In genomic region chr9:108703373-108704110, GRCm38 (mm10) we compare ENCODE assay signal across 8 mouse cellular contexts. TPM values are rescaled to one million over a fixed set of nuclear protein-coding genes. Genes with fewer than 3 reads are reported as not detected.
DNase-seq lines count a peak whose midpoint lies in the region; ATAC-seq and TF ChIP-seq lines count a peak whose summit lies in the region.

No protein-coding gene starts in this region.

- no peak for TF ChIP-seq CTCF in layer of hippocampus, adult 2 months (conservative IDR thresholded peaks at IDR 0.05)
- no peak for TF ChIP-seq CTCF in intestine, postnatal 0 days (IDR thresholded peaks at IDR 0.05; ENCODE audit: low read depth)

- DNase-seq in layer of hippocampus, adult 2 months (ENCODE audit: low spot score in 2 of 2) = no peak
- no peak for DNase-seq in layer of hippocampus, adult 18-20 months (ENCODE audit: low spot score in 2 of 2)
- DNase-seq in adrenal gland, adult 8-10 months = peak; percentile 31
- DNase-seq in heart, adult 8-10 months (ENCODE audit: low spot score) = peak; percentile 67
- DNase-seq in natural killer cell, adult 2 months (ENCODE audit: low spot score in 2 of 2) = no peak
- DNase-seq in retina, embryonic 14.5 days (ENCODE audit: low spot score) = no peak
- no peak for DNase-seq in layer of hippocampus, adult 9-11 months

- H3K4me2 ChIP-seq in intestine, postnatal 0 days (replicated peaks; ENCODE audit: low read depth) = peak overlapping the region; percentile 40; the same call in 1 of the 2 replicates

- peak; percentile 89 for ATAC-seq in intestine, postnatal 0 days

- no peaks in the 10 kb centered on the region for H3K36me3 ChIP-seq in intestine, postnatal 0 days (ENCODE audit: control insufficient read depth, insufficient read depth)

- H3K27me3 ChIP-seq in intestine, postnatal 0 days (replicated peaks; ENCODE audit: control insufficient read depth, insufficient read depth, low read length) = no peaks in the 10 kb centered on the region

- H3K9ac ChIP-seq in intestine, postnatal 0 days (ENCODE audit: low read depth, low read length) = no peak overlapping the region

- no peaks in the 10 kb centered on the region; the same call in 1 of the 2 replicates for H3K4me1 ChIP-seq in intestine, postnatal 0 days (replicated peaks; ENCODE audit: control insufficient read depth, insufficient read depth, low read length)

- H3K27ac ChIP-seq in layer of hippocampus, adult 2 months = peak overlapping the region; percentile 43
- H3K27ac ChIP-seq in intestine, postnatal 0 days (ENCODE audit: low read depth, low read length) = peak overlapping the region; percentile 76

- WGBS in intestine, postnatal 0 days = 14% methylated on average over 12 of the region's 12 CpGs

- H3K9me3 ChIP-seq in intestine, postnatal 0 days (ENCODE audit: control insufficient read depth) = no peaks in the 10 kb centered on the region

- no peak overlapping the region for H3K4me3 ChIP-seq in layer of hippocampus, adult 2 months
- H3K4me3 ChIP-seq in intestine, postnatal 0 days (ENCODE audit: low read depth, low read length) = no peak overlapping the region

RNA-seq across cellular contexts. Expression of gene Prkar2a, which starts 14.4 kb away (rescaled TPM):
- 10 to 100 TPM; 43.4 to 45.5 TPM for total RNA-seq in layer of hippocampus, adult 2 months (2021)
- total RNA-seq in layer of hippocampus, adult 18-20 months (2021) = 10 to 100 TPM; 44.8 to 49.0 TPM
- 10 to 100 TPM; 29.9 to 45.0 (median 33.7) TPM for total RNA-seq in adrenal gland, adult 8-10 months (2022)
- total RNA-seq in heart, adult 8-10 months (2022) = 10 to 100 TPM; 80.5 to 91.0 (median 88.1) TPM
- 28.3 and 31.8 TPM in 2 replicates for polyA plus RNA-seq in intestine, postnatal 0 days (2015; fragmentation: Nextera tagmentation; extraction: Ambion mirVana)

RNA-seq across cellular contexts. Expression of gene Slc25a20, which starts 41.7 kb away (rescaled TPM):
- 10 to 100 TPM; 14.4 to 14.8 TPM for total RNA-seq in layer of hippocampus, adult 2 months (2021)
- total RNA-seq in layer of hippocampus, adult 18-20 months (2021) = 10 to 100 TPM; 14.4 to 16.7 TPM
- total RNA-seq in adrenal gland, adult 8-10 months (2022) = 100 to 1,000 TPM in 1 of 4 experiments, 10 to 100 TPM in 3; 71.4 to 108 (median 90.9) TPM
- total RNA-seq in heart, adult 8-10 months (2022) = 100 to 1,000 TPM; 189 to 257 (median 218) TPM
- 159 TPM in 2 replicates for polyA plus RNA-seq in intestine, postnatal 0 days (2015; fragmentation: Nextera tagmentation; extraction: Ambion mirVana)

RNA-seq across cellular contexts. Expression of gene Arih2, which starts 54.4 kb away (rescaled TPM):
- total RNA-seq in layer of hippocampus, adult 2 months (2021) = 10 to 100 TPM; 50.2 to 57.3 TPM
- 10 to 100 TPM; 48.7 to 59.4 TPM for total RNA-seq in layer of hippocampus, adult 18-20 months (2021)
- 10 to 100 TPM; 53.4 to 73.7 (median 61.0) TPM for total RNA-seq in adrenal gland, adult 8-10 months (2022)
- total RNA-seq in heart, adult 8-10 months (2022) = 10 to 100 TPM; 41.7 to 50.7 (median 49.6) TPM
- 22.6 and 25.1 TPM in 2 replicates for polyA plus RNA-seq in intestine, postnatal 0 days (2015; fragmentation: Nextera tagmentation; extraction: Ambion mirVana)

Comparison
In these comparisons a context has a peak if more than half of its experiments do, and no peak if none do; other contexts are left out.
1. DNase-seq: peak in adrenal gland, adult 8-10 months (single experiment) and heart, adult 8-10 months (single experiment); none in layer of hippocampus, adult 2 months (0 of 2), layer of hippocampus, adult 18-20 months (0 of 2), natural killer cell, adult 2 months (0 of 2), retina, embryonic 14.5 days (single experiment) and layer of hippocampus, adult 9-11 months (single experiment).
2. RNA of gene Slc25a20, which starts 41.7 kb away (total RNA-seq): 189 to 257 TPM in heart, adult 8-10 months and 71.4 to 108 TPM in adrenal gland, adult 8-10 months; 14.4 to 16.7 TPM in layer of hippocampus, adult 18-20 months and 14.4 to 14.8 TPM in layer of hippocampus, adult 2 months; every median in the first group is over 4 times any median in the second.